Mouse (Mus musculus): ENCODE data around the gene Abhd14b. TPM values are rescaled to one million over a fixed set of nuclear protein-coding genes. Genes with fewer than 3 reads are reported as not detected.
A peak's percentile ranks its signal among the peaks of the same experiment; 100 is the strongest.

The Abhd14b gene
- polyA plus RNA-seq, 1 experiment from 2014 or later, result 6.6 TPM

- no peak for ATAC-seq (ENCODE audit: insufficient number of reproducible peaks, insufficient read depth, low FRiP score, low read depth)
- Histone ChIP-seq H3K4me2 (ENCODE audit: low read length) (peak overlapping the region; percentile 94), H3K4me3 (ENCODE audit: control insufficient read depth in 1 of 2, insufficient read depth in 1 of 2, low read depth in 1 of 2, low read length in 2 of 2) (peak overlapping the region; percentile 77 to 79), H3K27ac (replicated peaks in 1 of 2; ENCODE audit: control insufficient read depth in 1 of 2, insufficient read depth in 1 of 2, low read depth in 2 of 2, low read length in 2 of 2) (peak overlapping the region; percentile 83 to 91), H3K9me3 (ENCODE audit: control insufficient read depth, low read length) (no peaks in the 10 kb centered on the region), H3K27me3 (ENCODE audit: control insufficient read depth, insufficient read depth, low read length) (no peaks in the 10 kb centered on the region), H3K9ac (ENCODE audit: low read length) (peak overlapping the region; percentile 86), H3K36me3 (ENCODE audit: control insufficient read depth, insufficient read depth, low read length) (peaks cover 12% of the 10 kb centered on the region; the same call in 1 of the 2 replicates), H3K4me1 (ENCODE audit: control insufficient read depth in 2 of 2, insufficient read depth in 2 of 2, low read length in 2 of 2) (peaks cover 47 to 65% of the 10 kb centered on the region in 2 experiments)
- WGBS, result 3% methylated on average over 17 of the region's 17 CpGs
Measured at GRCm38 (mm10) chr9:106454888-106455681, 7.8 kb downstream of the Abhd14b start.

GRCm38 (mm10) chr9:106456325-106457162 lies 9.3 kb downstream of the Abhd14b start:
- H3K27ac ChIP-seq (replicated peaks in 1 of 2; ENCODE audit: control insufficient read depth in 1 of 2, insufficient read depth in 1 of 2, low read depth in 2 of 2, low read length in 2 of 2), result peak overlapping the region in 1 of 2 experiments; percentile 73; a peak in 3 of 4 replicates
- WGBS, result 42% methylated on average over 15 of the region's 15 CpGs
- peaks cover 42 to 51% of the 10 kb centered on the region in 2 experiments for H3K4me1 ChIP-seq (ENCODE audit: control insufficient read depth in 2 of 2, insufficient read depth in 2 of 2, low read length in 2 of 2)
- H3K9me3 ChIP-seq (ENCODE audit: control insufficient read depth, low read length), result no peaks in the 10 kb centered on the region
- ATAC-seq (ENCODE audit: insufficient number of reproducible peaks, insufficient read depth, low FRiP score, low read depth), result no peak
- H3K4me3 ChIP-seq (ENCODE audit: control insufficient read depth in 1 of 2, insufficient read depth in 1 of 2, low read depth in 1 of 2, low read length in 2 of 2), result no peak overlapping the region
- H3K27me3 ChIP-seq (ENCODE audit: control insufficient read depth, insufficient read depth, low read length), result no peaks in the 10 kb centered on the region
- H3K36me3 ChIP-seq (ENCODE audit: control insufficient read depth, insufficient read depth, low read length), result peaks cover 25% of the 10 kb centered on the region
- peak overlapping the region; percentile 94 for H3K4me2 ChIP-seq (ENCODE audit: low read length)
- peak overlapping the region; percentile 86 for H3K9ac ChIP-seq (ENCODE audit: low read length)

GRCm38 (mm10) chr9:106457163-106457559 lies 9.9 kb downstream of the Abhd14b start:
- Histone ChIP-seq H3K36me3 (ENCODE audit: control insufficient read depth, insufficient read depth, low read length) (peaks cover 31% of the 10 kb centered on the region), H3K9me3 (ENCODE audit: control insufficient read depth, low read length) (no peaks in the 10 kb centered on the region), H3K9ac (ENCODE audit: low read length) (peak overlapping the region; percentile 86), H3K27ac (replicated peaks in 1 of 2; ENCODE audit: control insufficient read depth in 1 of 2, insufficient read depth in 1 of 2, low read depth in 2 of 2, low read length in 2 of 2) (peak overlapping the region; percentile 9 to 73; a peak in 3 of 4 replicates), H3K4me2 (ENCODE audit: low read length) (peak overlapping the region; percentile 94), H3K27me3 (ENCODE audit: control insufficient read depth, insufficient read depth, low read length) (no peaks in the 10 kb centered on the region), H3K4me3 (ENCODE audit: control insufficient read depth in 1 of 2, insufficient read depth in 1 of 2, low read depth in 1 of 2, low read length in 2 of 2) (no peak overlapping the region), H3K4me1 (ENCODE audit: control insufficient read depth in 2 of 2, insufficient read depth in 2 of 2, low read length in 2 of 2) (peaks cover 42 to 51% of the 10 kb centered on the region in 2 experiments)
- no peak for ATAC-seq (ENCODE audit: insufficient number of reproducible peaks, insufficient read depth, low FRiP score, low read depth)
- WGBS, result 48% methylated on average over 9 of the region's 9 CpGs

- Histone ChIP-seq H3K27me3 (ENCODE audit: control insufficient read depth, insufficient read depth, low read length) (no peaks in the 10 kb centered on the region), H3K9me3 (ENCODE audit: control insufficient read depth, low read length) (no peaks in the 10 kb centered on the region), H3K4me1 (ENCODE audit: control insufficient read depth in 2 of 2, insufficient read depth in 2 of 2, low read length in 2 of 2) (peaks cover 39 to 45% of the 10 kb centered on the region in 2 experiments), H3K36me3 (ENCODE audit: control insufficient read depth, insufficient read depth, low read length) (peaks cover 37% of the 10 kb centered on the region), H3K9ac (ENCODE audit: low read length) (no peak overlapping the region), H3K4me2 (ENCODE audit: low read length) (no peak overlapping the region), H3K27ac (replicated peaks in 1 of 2; ENCODE audit: control insufficient read depth in 1 of 2, insufficient read depth in 1 of 2, low read depth in 2 of 2, low read length in 2 of 2) (peak overlapping the region in 1 of 2 experiments; percentile 73; a peak in 2 of 4 replicates), H3K4me3 (ENCODE audit: control insufficient read depth in 1 of 2, insufficient read depth in 1 of 2, low read depth in 1 of 2, low read length in 2 of 2) (no peak overlapping the region)
- no peak for ATAC-seq (ENCODE audit: insufficient number of reproducible peaks, insufficient read depth, low FRiP score, low read depth)
- WGBS, result 61% methylated on average over 5 of the region's 5 CpGs
Measured at GRCm38 (mm10) chr9:106457920-106458319, 10.7 kb downstream of the Abhd14b start.

- no peaks in the 10 kb centered on the region for H3K9me3 ChIP-seq (ENCODE audit: control insufficient read depth, low read length)
- WGBS, result 80% methylated on average over 12 of the region's 15 CpGs
- H3K27ac ChIP-seq (replicated peaks in 1 of 2; ENCODE audit: control insufficient read depth in 1 of 2, insufficient read depth in 1 of 2, low read depth in 2 of 2, low read length in 2 of 2), result no peak overlapping the region
- H3K27me3 ChIP-seq (ENCODE audit: control insufficient read depth, insufficient read depth, low read length), result no peaks in the 10 kb centered on the region
- H3K9ac ChIP-seq (ENCODE audit: low read length), result no peak overlapping the region
- peaks cover 51% of the 10 kb centered on the region for H3K36me3 ChIP-seq (ENCODE audit: control insufficient read depth, insufficient read depth, low read length)
- H3K4me3 ChIP-seq (ENCODE audit: control insufficient read depth in 1 of 2, insufficient read depth in 1 of 2, low read depth in 1 of 2, low read length in 2 of 2), result no peak overlapping the region
- H3K4me1 ChIP-seq (ENCODE audit: control insufficient read depth in 2 of 2, insufficient read depth in 2 of 2, low read length in 2 of 2), result peaks cover 33 to 41% of the 10 kb centered on the region in 2 experiments
- ATAC-seq (ENCODE audit: insufficient number of reproducible peaks, insufficient read depth, low FRiP score, low read depth), result no peak
- H3K4me2 ChIP-seq (ENCODE audit: low read length), result no peak overlapping the region
Measured at GRCm38 (mm10) chr9:106459946-106460345, 12.7 kb downstream of the Abhd14b start.

GRCm38 (mm10) chr9:106460401-106461025 lies 13.3 kb downstream of the Abhd14b start:
- peaks cover 28 to 37% of the 10 kb centered on the region in 2 experiments for H3K4me1 ChIP-seq (ENCODE audit: control insufficient read depth in 2 of 2, insufficient read depth in 2 of 2, low read length in 2 of 2)
- no peak for ATAC-seq (ENCODE audit: insufficient number of reproducible peaks, insufficient read depth, low FRiP score, low read depth)
- no peak overlapping the region for H3K9ac ChIP-seq (ENCODE audit: low read length)
- H3K4me2 ChIP-seq (ENCODE audit: low read length), result no peak overlapping the region
- 79% methylated on average over 18 of the region's 18 CpGs for WGBS
- no peak overlapping the region for H3K4me3 ChIP-seq (ENCODE audit: control insufficient read depth in 1 of 2, insufficient read depth in 1 of 2, low read depth in 1 of 2, low read length in 2 of 2)
- H3K9me3 ChIP-seq (ENCODE audit: control insufficient read depth, low read length), result no peaks in the 10 kb centered on the region
- no peak overlapping the region for H3K27ac ChIP-seq (replicated peaks in 1 of 2; ENCODE audit: control insufficient read depth in 1 of 2, insufficient read depth in 1 of 2, low read depth in 2 of 2, low read length in 2 of 2)
- peaks cover 51% of the 10 kb centered on the region for H3K36me3 ChIP-seq (ENCODE audit: control insufficient read depth, insufficient read depth, low read length)
- H3K27me3 ChIP-seq (ENCODE audit: control insufficient read depth, insufficient read depth, low read length), result peaks cover under 1% of the 10 kb centered on the region; the same call in 1 of the 2 replicates

GRCm38 (mm10) chr9:106461026-106461415 lies 13.8 kb downstream of the Abhd14b start:
- H3K27me3 ChIP-seq (ENCODE audit: control insufficient read depth, insufficient read depth, low read length), result peaks cover 6% of the 10 kb centered on the region
- H3K27ac ChIP-seq (replicated peaks in 1 of 2; ENCODE audit: control insufficient read depth in 1 of 2, insufficient read depth in 1 of 2, low read depth in 2 of 2, low read length in 2 of 2), result no peak overlapping the region
- peaks cover 27 to 36% of the 10 kb centered on the region in 2 experiments for H3K4me1 ChIP-seq (ENCODE audit: control insufficient read depth in 2 of 2, insufficient read depth in 2 of 2, low read length in 2 of 2)
- H3K36me3 ChIP-seq (ENCODE audit: control insufficient read depth, insufficient read depth, low read length), result peaks cover 51% of the 10 kb centered on the region
- H3K4me3 ChIP-seq (ENCODE audit: control insufficient read depth in 1 of 2, insufficient read depth in 1 of 2, low read depth in 1 of 2, low read length in 2 of 2), result no peak overlapping the region
- no peak overlapping the region for H3K9ac ChIP-seq (ENCODE audit: low read length)
- no peaks in the 10 kb centered on the region for H3K9me3 ChIP-seq (ENCODE audit: control insufficient read depth, low read length)
- no peak for ATAC-seq (ENCODE audit: insufficient number of reproducible peaks, insufficient read depth, low FRiP score, low read depth)
- H3K4me2 ChIP-seq (ENCODE audit: low read length), result no peak overlapping the region
- WGBS, result 89% methylated on average over 9 of the region's 9 CpGs

All from heart, embryonic 14.5 days (tissue).